ENCODE assay signal across 18 mouse cellular contexts in the genomic region with DNA sequence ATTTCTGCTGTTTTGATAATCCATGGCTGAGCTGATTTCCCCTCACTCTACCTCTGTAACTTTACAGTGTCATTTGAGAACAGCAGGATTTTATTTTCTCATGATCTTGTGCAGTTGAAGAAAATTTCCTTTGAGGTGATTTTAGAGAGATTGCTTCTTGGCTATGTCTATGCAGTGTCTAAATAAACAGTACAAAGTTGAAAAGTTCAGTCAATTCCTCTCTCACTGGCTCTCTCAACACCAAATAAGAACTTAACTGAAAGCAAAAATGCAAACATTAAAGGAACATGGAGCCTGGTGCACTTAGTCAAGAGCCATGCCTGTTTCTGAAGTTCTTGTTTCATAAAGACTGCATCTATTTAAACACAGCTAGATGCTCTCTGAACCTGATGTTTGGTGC.
"Had no signal": no experiment of that assay in that cellular context is flagged by ENCODE, and none has a peak within 500 bp of the region (broad histone marks: within the 10 kb centered on the region; RNA-seq: fewer than 3 reads in every experiment).

No protein-coding gene starts in this region.

- H3K4me3 ChIP-seq: kidney, embryonic 15.5 days; limb, embryonic 12.5 days; limb, embryonic 15.5 days; liver, embryonic 13.5 days; neural tube, embryonic 13.5 days had no signal

- DNase-seq: kidney, adult 11 months; kidney, adult 8-10 months; kidney, postnatal 10 days; kidney, postnatal 36 days; layer of hippocampus, postnatal 36 days; left cerebral cortex, postnatal 4 days; liver, embryonic 13.5 days; lung, postnatal 36 days; midbrain, embryonic 14.5 days; retina, postnatal 1 day; thymus, adult 18-20 months; thymus, postnatal 36 days had no signal

- H3K36me3 ChIP-seq: kidney, embryonic 15.5 days; limb, embryonic 12.5 days; limb, embryonic 15.5 days; liver, embryonic 13.5 days; neural tube, embryonic 13.5 days had no signal

- H3K9me3 ChIP-seq: kidney, embryonic 15.5 days; limb, embryonic 12.5 days; limb, embryonic 15.5 days; liver, embryonic 13.5 days; neural tube, embryonic 13.5 days had no signal

- H3K9ac ChIP-seq: kidney, embryonic 15.5 days; limb, embryonic 12.5 days; limb, embryonic 15.5 days; liver, embryonic 13.5 days; neural tube, embryonic 13.5 days had no signal

- H3K27me3 ChIP-seq: kidney, embryonic 15.5 days; limb, embryonic 12.5 days; limb, embryonic 15.5 days; liver, embryonic 13.5 days; neural tube, embryonic 13.5 days had no signal

- ATAC-seq: lung, postnatal 0 days had no signal

- H3K27ac ChIP-seq: kidney, embryonic 15.5 days; limb, embryonic 12.5 days; limb, embryonic 15.5 days; liver, embryonic 13.5 days; neural tube, embryonic 13.5 days had no signal

- H3K4me1 ChIP-seq: kidney, embryonic 15.5 days; limb, embryonic 12.5 days; limb, embryonic 15.5 days; liver, embryonic 13.5 days; neural tube, embryonic 13.5 days had no signal

- H3K4me2 ChIP-seq: kidney, embryonic 15.5 days; limb, embryonic 12.5 days; limb, embryonic 15.5 days; liver, embryonic 13.5 days; midbrain, embryonic 11.5 days; neural tube, embryonic 13.5 days had no signal
